Mouse (Mus musculus): ENCODE data around the gene Ttc30a1.

Gene Ttc30a1

GRCm38 (mm10) chr2:75930941-75931340 is 50.8 kb downstream of the Ttc30a1 start:
- DNase-seq (ENCODE audit: low spot score): no peak

GRCm38 (mm10) chr2:75929786-75930444 is 51.9 kb downstream of the Ttc30a1 start:
- no peak for DNase-seq (ENCODE audit: low spot score)

GRCm38 (mm10) chr2:75929141-75929540 is 52.6 kb downstream of the Ttc30a1 start:
- no peak for DNase-seq (ENCODE audit: low spot score)

All from adipocyte (in vitro differentiated cells).